Mouse (Mus musculus): ENCODE measurements around the gene Srrm2. TPM values are rescaled to one million over a fixed set of nuclear protein-coding genes. Genes with fewer than 3 reads are reported as not detected.

Srrm2 gene
- 291 and 447 TPM in 2 replicates for polyA plus RNA-seq (2015; fragmentation: Nextera tagmentation; extraction: Ambion mirVana)

DNA sequence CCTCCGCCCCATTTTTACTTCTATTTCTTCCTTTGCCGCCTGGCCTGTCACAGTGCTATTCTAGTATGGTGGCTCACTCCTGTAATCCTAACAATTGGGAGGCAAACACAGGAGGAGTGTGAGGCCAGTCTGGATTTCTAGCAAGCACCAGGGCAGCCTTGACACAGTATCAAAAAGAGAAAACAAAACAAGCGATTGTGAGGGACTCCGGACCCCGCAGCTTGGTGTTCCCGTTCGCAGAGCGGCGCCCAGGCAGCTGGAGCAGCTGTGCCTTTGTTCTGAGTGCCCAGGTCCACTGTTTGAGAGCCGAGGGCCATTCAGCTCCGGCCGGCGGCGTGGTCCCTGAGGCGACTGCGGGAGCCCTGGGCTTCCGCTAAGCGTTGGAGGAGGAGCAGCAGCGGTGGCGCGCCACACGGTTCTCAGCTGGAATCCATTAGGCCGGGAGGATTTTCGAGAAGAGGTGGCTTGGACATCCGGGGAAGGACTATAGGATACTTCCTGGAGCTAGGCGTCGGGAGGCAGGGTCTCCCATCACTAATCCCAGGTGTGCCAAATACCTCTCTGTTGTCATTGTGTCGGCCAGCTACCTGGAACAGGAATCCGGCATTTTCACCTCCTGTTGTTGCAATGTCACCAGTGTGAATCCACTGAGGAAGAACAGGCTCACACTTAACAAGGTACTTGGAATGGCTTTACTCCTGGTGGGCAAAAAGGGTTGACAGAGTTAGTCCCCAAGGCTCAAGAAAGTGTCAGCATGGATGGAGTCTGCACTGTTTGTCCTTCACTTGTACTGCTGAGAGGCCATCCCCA lies at the start of gene Srrm2:
Srrm2 (plus strand) TSS at position 264 of the 810 bp plus-strand sequence.

DNA sequence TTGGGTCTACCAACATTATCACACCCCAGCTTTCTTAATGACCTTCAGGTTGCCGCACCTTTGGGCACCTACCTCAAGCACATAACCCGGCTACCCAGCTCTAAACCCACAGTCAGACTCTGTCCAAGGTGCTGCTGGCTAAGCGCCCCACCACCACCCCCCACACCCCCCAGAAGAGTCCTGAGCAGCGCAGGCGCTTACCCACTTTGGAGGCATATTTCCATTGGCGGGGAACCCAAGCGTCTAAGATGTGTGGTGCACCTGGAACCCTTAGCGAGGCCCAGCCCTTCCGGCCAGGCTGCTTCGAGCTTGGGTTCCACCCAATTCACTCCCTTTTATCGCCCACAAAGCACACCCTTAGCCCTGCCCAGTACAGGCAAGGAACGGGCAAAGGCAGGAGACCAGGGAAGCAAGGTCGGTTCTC lies 49.7 kb upstream of the Srrm2 start, which contains the start of gene Paqr4:
Paqr4 (minus strand) TSS at position 270 of the 424 bp plus-strand sequence.

DNA sequence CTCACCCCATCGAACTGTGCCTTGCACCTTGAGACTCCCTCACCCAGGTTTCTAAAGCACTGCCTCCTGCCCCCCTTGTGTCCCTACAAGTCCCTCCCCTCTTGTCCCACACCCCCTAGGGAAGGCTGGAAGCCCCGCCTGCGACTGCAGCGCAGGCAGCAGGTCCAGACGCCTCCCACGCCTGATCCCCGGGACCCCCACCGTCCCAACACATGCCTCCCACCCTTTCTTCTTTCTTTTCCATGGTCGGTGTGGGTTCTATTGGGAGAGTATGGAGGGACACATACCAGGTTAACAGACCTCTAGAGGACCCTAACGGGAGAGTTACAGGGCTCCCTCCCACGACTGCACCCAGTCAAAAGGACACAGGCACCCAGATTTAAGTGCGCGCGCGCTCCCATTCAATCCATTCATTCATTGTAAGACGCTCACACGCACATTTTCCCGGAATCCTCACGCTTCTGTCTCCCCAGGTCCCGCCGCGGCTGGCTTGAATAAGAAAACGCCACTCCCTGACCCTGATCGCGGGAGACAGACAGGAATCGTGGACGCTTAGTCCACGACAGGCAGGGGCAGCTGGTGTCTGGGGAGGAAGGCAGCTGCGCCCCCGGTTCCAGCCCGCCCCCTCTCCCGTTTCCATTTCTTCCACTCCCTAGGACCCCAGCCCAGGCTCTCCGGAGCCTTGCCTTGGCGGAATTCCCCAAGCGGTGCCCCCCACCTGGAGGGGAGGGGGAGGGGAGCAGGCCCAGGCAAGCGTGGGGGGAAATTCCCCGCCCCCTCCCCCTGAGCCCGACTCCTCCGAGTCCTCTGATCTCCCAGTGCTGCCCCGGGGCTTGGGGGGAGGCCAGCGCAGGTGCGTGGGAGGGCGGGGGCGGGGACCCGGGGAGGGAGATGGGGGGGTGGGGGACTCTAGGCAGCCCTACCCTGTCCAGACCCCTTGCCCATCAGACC lies 44.8 kb upstream of the Srrm2 start, which contains the start of gene Kremen2:
Kremen2 (minus strand) TSS at position 533 of the 951 bp plus-strand sequence.

DNA sequence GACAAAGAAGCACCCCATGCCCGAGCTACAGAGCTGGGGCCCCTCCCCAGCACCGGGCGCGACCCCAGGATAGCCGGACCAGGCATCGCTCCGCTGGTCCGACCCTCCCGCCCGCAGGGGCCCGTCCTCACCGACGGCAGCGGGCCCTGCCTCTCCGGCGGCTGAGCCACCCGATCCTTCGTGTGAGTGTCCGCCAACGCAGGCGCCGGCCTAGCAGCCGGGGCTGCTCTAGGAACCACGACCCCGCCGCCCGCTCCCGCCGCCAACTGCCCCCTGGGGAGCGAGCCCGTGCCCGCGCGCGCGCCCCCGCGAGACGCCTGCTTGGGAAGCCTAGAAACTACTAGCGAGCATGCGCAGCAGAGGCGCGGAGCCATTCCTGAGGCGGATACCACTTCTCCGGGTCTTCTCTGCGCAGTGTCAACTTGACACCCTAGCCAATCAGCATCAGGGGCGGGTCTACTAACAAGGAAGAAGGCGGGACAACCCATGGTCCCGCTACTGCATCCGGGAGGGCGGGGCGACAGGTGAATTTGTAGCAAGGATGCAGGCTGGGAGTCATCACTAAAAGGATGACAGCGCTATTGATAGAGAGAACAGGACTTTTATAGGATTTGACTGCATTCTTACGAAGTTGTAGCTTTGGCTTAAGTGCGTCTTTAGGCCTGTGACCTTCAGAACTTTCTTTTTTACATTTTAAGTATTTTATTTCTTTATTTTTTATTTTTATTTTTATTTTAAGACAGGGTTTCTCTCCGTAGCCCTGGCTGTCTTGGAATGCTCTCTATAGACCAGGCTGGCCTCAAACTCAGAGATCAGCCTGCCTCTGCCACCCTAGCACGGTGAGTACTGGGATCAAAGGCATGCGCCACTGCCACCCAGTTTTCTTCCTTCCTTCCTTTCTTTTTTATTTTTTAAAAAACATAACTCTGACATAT lies 18.8 kb upstream of the Srrm2 start, which contains the start of gene Flywch1:
Flywch1 (minus strand) TSS at position 319 of the 935 bp plus-strand sequence.

DNA sequence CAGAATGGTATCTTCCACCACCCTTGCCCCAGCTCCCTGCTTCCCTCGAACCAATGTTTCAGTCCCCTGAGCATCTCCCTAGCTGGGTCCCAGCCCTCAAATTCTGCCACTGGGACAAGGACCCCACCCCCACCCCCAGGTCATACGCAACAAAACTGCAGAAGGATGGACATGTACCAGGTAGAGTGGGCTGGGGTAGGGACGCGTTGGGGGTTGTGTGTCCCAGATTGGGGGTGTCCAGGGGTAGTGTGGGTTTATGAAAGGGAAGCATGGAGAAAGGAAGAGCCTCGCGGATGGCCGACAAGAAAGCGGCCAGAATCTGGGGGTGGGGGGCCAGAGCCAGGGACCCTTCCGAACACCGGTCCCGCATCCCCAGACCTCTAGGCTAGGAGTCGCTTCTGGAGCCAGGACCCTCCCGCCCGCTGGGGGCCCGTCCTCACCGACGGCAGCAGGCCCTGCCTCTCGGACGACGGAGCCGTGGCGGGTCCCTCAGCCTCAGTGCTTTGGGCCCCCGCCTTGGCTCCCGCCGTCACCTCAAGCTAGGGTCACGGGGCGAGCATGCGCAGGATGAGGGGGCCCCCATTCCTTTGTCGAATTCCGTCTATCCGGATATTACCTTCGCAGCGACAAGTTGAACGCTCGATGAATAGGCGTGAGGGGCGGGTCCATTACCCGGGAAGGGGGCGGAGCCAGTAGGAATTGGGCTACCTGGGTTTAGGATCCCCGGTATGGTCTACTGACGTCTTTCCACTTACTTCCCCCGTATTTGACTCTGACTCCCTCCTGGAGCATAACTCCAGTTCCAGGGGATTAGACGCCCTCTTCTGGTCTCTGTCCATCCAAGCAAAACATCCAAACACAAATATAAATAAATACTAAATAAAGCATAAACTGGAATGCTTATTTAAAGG lies 4.5 kb upstream of the Srrm2 start, which contains the start of gene Flywch2:
Flywch2 (minus strand) TSS at position 521 of the 911 bp plus-strand sequence.

DNA sequence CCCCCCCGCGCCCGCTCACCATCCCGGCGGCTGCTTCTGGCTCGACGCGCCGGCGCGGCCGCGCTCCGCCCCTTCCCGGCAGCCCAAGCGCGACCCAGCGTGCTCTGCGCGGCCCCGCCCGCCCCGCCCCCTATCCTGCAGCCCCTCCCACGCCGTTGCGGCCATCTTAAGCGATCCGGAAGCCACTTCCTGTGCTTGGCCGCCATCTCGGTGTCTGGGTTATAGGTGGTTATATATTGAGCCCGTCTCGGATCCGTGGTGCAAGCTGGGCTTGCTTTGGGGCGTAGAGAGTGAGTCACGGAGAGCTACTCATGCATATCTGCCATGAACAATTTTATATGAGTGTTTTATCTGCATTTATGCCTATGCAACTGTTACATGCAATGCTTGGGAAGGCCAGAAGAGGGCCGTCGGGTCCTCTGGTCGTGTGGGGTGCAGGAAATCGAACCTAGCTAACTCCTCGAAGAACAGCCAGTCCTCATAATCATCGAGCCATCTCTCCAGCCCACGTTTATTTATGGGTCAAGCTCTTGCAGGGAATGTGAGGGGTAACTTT lies 38.8 kb downstream of the Srrm2 start, which contains the start of gene Elob:
Elob (minus strand) TSS at position 73 of the 556 bp plus-strand sequence.

DNA sequence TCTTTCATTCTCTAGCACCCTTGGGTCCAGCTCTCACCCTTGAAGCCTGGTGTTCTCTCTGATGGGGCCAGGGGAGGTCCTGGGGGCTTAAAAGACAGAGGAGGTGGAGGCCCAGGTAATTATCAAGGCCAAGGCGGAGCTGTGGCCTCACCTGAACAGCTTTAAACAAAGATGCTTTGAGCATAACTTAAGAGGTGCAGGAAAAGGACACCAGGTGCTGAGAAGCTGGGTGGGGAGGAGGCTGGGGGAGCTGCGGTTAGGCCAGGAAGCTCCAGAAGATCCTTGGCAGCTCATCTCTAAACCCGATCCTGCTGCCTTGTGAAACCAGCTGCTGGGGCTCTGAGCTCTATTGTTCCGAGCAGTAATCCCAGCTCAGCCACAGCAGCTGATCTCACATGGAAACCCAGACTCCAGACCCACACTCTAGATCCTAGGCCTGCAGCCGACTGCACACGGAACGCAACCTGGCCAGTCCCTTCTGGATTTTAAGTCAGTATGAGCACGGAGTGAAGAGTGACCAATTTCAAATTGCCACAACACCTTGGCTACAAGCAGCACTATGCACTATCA lies 45.8 kb downstream of the Srrm2 start, which contains the start of gene Prss33:
Prss33 (minus strand) TSS at position 51 of the 570 bp plus-strand sequence.

DNA sequence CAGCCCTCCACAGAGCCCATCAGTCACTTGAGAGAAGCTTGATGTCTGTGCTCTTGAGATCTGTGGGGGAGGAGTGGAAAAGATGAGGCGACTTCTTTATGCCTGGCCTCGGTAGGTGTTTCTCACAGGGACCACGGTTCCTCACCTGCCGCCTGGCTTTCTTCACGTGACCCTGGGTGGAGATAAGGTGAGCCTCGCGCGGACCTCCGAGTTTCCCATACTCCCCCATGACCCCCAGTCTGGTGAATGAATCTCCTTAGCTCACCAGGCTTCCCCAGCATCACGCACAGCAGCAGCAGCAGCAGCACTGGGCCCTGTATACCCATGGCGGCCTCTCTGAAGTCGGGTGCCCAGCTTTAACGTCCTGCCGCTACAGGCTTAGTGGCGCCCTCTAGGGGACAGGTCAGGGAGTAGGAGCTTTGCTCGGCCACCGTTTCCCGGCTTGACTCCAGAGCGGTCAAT lies 53.5 kb downstream of the Srrm2 start, which contains the start of the genes Prss32 and Prss41:
Prss32 (plus strand) TSS at position 44 of the 462 bp plus-strand sequence.
Prss41 (minus strand) TSS at position 361 of the 462 bp plus-strand sequence.

DNA sequence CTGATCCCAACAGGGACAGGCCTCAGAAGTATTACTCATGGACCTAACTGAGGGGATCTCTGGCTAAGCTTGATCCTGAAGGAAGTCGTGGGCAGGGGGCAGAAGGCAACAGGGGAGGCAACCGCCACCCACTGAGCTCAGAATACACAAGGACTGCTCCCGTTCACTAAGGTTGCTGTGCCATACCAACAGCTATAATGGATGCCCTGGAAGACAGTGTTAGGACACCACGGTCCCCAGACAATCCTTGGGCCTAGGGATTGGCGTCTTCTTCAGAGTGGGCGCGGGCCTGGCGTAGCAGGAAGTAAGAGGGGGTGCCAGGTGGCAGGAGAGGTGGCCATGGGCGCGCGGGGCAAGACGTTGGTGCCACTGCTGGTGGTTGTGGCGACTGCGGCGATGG lies 77.4 kb downstream of the Srrm2 start, which contains the start of gene Prss21:
Prss21 (plus strand) TSS at position 301 of the 400 bp plus-strand sequence.

Small RNA genes within 50 kb of the gene (microRNA-seq; reads per million reads assigned to microRNA genes)
- not detected for gene Mir5125 (ENCODE audit: borderline replicate concordance, insufficient number of aligned reads)

Other genes with a start within 250 kb of the Srrm2 start
- gene Zfp213, start 226.3 kb upstream of the Srrm2 start, polyA plus RNA-seq (2015; fragmentation: Nextera tagmentation; extraction: Ambion mirVana): 13.5 and 13.7 TPM in 2 replicates
- gene Zfp13, start 191.0 kb upstream of the Srrm2 start, polyA plus RNA-seq (2015; fragmentation: Nextera tagmentation; extraction: Ambion mirVana): 10.3 and 13.2 TPM in 2 replicates
- gene Zscan10, start 189.7 kb upstream of the Srrm2 start, polyA plus RNA-seq (2015; fragmentation: Nextera tagmentation; extraction: Ambion mirVana): not detected in 2 replicates
- 0.25 and 0.30 TPM in 2 replicates for gene Mmp25, start 145.3 kb upstream of the Srrm2 start, polyA plus RNA-seq (2015; fragmentation: Nextera tagmentation; extraction: Ambion mirVana)
- 0.30 TPM in 1 of 2 replicates, not detected in the other for gene Bicdl2, start 130.0 kb upstream of the Srrm2 start, polyA plus RNA-seq (2015; fragmentation: Nextera tagmentation; extraction: Ambion mirVana)
- gene Hcfc1r1, start 116.9 kb upstream of the Srrm2 start, polyA plus RNA-seq (2015; fragmentation: Nextera tagmentation; extraction: Ambion mirVana): 122 and 166 TPM in 2 replicates
- 19.0 and 25.0 TPM in 2 replicates for gene Thoc6, start 116.7 kb upstream of the Srrm2 start, polyA plus RNA-seq (2015; fragmentation: Nextera tagmentation; extraction: Ambion mirVana)
- 61.5 and 84.3 TPM in 2 replicates for gene Tnfrsf12a, start 113.1 kb upstream of the Srrm2 start, polyA plus RNA-seq (2015; fragmentation: Nextera tagmentation; extraction: Ambion mirVana)
- gene Cldn6, start 111.3 kb upstream of the Srrm2 start, polyA plus RNA-seq (2015; fragmentation: Nextera tagmentation; extraction: Ambion mirVana): 0.36 and 3.4 TPM in 2 replicates
- 1.0 and 3.0 TPM in 2 replicates for gene Cldn9, start 106.5 kb upstream of the Srrm2 start, polyA plus RNA-seq (2015; fragmentation: Nextera tagmentation; extraction: Ambion mirVana)
- gene 1520401A03Rik, start 67.7 kb upstream of the Srrm2 start, polyA plus RNA-seq (2015; fragmentation: Nextera tagmentation; extraction: Ambion mirVana): 1.2 and 3.5 TPM in 2 replicates
- gene Pkmyt1, start 64.2 kb upstream of the Srrm2 start, polyA plus RNA-seq (2015; fragmentation: Nextera tagmentation; extraction: Ambion mirVana): 12.8 and 16.6 TPM in 2 replicates
- 17.0 and 21.6 TPM in 2 replicates for gene Paqr4, start 49.7 kb upstream of the Srrm2 start, polyA plus RNA-seq (2015; fragmentation: Nextera tagmentation; extraction: Ambion mirVana)
- gene Kremen2, start 44.7 kb upstream of the Srrm2 start, polyA plus RNA-seq (2015; fragmentation: Nextera tagmentation; extraction: Ambion mirVana): 0.19 and 0.54 TPM in 2 replicates
- 51.5 and 54.6 TPM in 2 replicates for gene Flywch1, start 18.9 kb upstream of the Srrm2 start, polyA plus RNA-seq (2015; fragmentation: Nextera tagmentation; extraction: Ambion mirVana)
- gene Flywch2, start 4.5 kb upstream of the Srrm2 start, polyA plus RNA-seq (2015; fragmentation: Nextera tagmentation; extraction: Ambion mirVana): 28.8 and 51.4 TPM in 2 replicates
- 1,156 and 1,274 TPM in 2 replicates for gene Elob, start 38.6 kb downstream of the Srrm2 start, polyA plus RNA-seq (2015; fragmentation: Nextera tagmentation; extraction: Ambion mirVana)
- not detected in 2 replicates for gene Prss33, start 45.5 kb downstream of the Srrm2 start, polyA plus RNA-seq (2015; fragmentation: Nextera tagmentation; extraction: Ambion mirVana)
- gene Prss32, start 53.3 kb downstream of the Srrm2 start, polyA plus RNA-seq (2015; fragmentation: Nextera tagmentation; extraction: Ambion mirVana): not detected in 2 replicates
- 0.52 and 0.57 TPM in 2 replicates for gene Prss41, start 53.6 kb downstream of the Srrm2 start, polyA plus RNA-seq (2015; fragmentation: Nextera tagmentation; extraction: Ambion mirVana)
- gene Prss21, start 77.5 kb downstream of the Srrm2 start, polyA plus RNA-seq (2015; fragmentation: Nextera tagmentation; extraction: Ambion mirVana): not detected in 2 replicates
- not detected in 2 replicates for gene Dcpp1, start 90.3 kb downstream of the Srrm2 start, polyA plus RNA-seq (2015; fragmentation: Nextera tagmentation; extraction: Ambion mirVana)
- not detected in 2 replicates for gene Dcpp2, start 90.3 kb downstream of the Srrm2 start, polyA plus RNA-seq (2015; fragmentation: Nextera tagmentation; extraction: Ambion mirVana)
- not detected in 2 replicates for gene Dcpp3, start 126.9 kb downstream of the Srrm2 start, polyA plus RNA-seq (2015; fragmentation: Nextera tagmentation; extraction: Ambion mirVana)
- not detected in 2 replicates for gene Sbp, start 151.1 kb downstream of the Srrm2 start, polyA plus RNA-seq (2015; fragmentation: Nextera tagmentation; extraction: Ambion mirVana)
- gene Sbpl, start 164.7 kb downstream of the Srrm2 start, polyA plus RNA-seq (2015; fragmentation: Nextera tagmentation; extraction: Ambion mirVana): not detected in 2 replicates
- gene Prss30, start 190.0 kb downstream of the Srrm2 start, polyA plus RNA-seq (2015; fragmentation: Nextera tagmentation; extraction: Ambion mirVana): 0.14 TPM in 1 of 2 replicates, not detected in the other
- not detected in 2 replicates for gene Prss22, start 207.6 kb downstream of the Srrm2 start, polyA plus RNA-seq (2015; fragmentation: Nextera tagmentation; extraction: Ambion mirVana)
- 0.18 and 0.22 TPM in 2 replicates for gene Prss27, start 247.6 kb downstream of the Srrm2 start, polyA plus RNA-seq (2015; fragmentation: Nextera tagmentation; extraction: Ambion mirVana)